Mouse (Mus musculus) heart, embryonic 12.5 days (tissue): ENCODE data around the gene Tnrc18. TPM values are rescaled to one million over a fixed set of nuclear protein-coding genes. Genes with fewer than 3 reads are reported as not detected.

Source experiments
- ATAC-seq: fragments of 200-750 bp; cut with Nextera tagmentation; 2 replicates; pipeline ENCODE4 v1.8.0; 2017; ENCODE audit warnings: moderate TSS enrichment, moderate library complexity; ENCODE audit not compliant: insufficient number of reproducible peaks, low FRiP score
- H3K27ac ChIP-seq: fragments of 300-500 bp; sonication (generic); 2 replicates; pipeline ENCODE4 v1.5.1; 2016; ENCODE audit warnings: mild to moderate bottlenecking, moderate library complexity; ENCODE audit not compliant: poor library complexity, severe bottlenecking
- H3K27me3 ChIP-seq: fragments of 300-500 bp; sonication (generic); replicated peaks from 2 replicates; pipeline ENCODE4 v1.6.1; 2016; ENCODE audit warnings: mild to moderate bottlenecking, moderate library complexity
- H3K36me3 ChIP-seq: fragments of 300-500 bp; sonication (generic); 2 replicates; pipeline ENCODE4 v1.6.1; 2016; ENCODE audit warnings: mild to moderate bottlenecking, moderate library complexity
- H3K4me1 ChIP-seq: fragments of 300-500 bp; sonication (generic); replicated peaks from 2 replicates; pipeline ENCODE4 v1.6.1; 2016; ENCODE audit warnings: mild to moderate bottlenecking
- H3K4me2 ChIP-seq: fragments of 300-500 bp; sonication (generic); 2 replicates; pipeline ENCODE4 v1.6.1; 2016; ENCODE audit warnings: mild to moderate bottlenecking, moderate library complexity
- H3K4me3 ChIP-seq: fragments of 300-500 bp; sonication (generic); 2 replicates; pipeline ENCODE4 v1.5.1; 2016; ENCODE audit warnings: mild to moderate bottlenecking
- H3K9ac ChIP-seq: fragments of 300-500 bp; sonication (generic); 2 replicates; pipeline ENCODE4 v1.6.1; 2016; ENCODE audit warnings: mild to moderate bottlenecking, moderate library complexity
- H3K9me3 ChIP-seq: fragments of 300-500 bp; sonication (generic); replicated peaks from 2 replicates; pipeline ENCODE4 v1.6.1; 2016; ENCODE audit warnings: mild to moderate bottlenecking, moderate library complexity
- WGBS: fragments of 180-500 bp; shearing (Covaris S2); methylation state at CpG from one replicate; pipeline ENCODE4 v1.1.7; 2016; 5-methylcytosine and 5-hydroxymethylcytosine counted together
- polyA plus RNA-seq: library from polyadenylated mRNA; unstranded; fragments of >200 nt; fragmentation: Nextera tagmentation; extraction: Ambion mirVana; gene quantifications from 2 replicates; pipeline ENCODE4 v1.2.1, GENCODE M21; 2016

Tnrc18 gene
- 31.7 and 34.7 TPM in 2 replicates for polyA plus RNA-seq

DNA sequence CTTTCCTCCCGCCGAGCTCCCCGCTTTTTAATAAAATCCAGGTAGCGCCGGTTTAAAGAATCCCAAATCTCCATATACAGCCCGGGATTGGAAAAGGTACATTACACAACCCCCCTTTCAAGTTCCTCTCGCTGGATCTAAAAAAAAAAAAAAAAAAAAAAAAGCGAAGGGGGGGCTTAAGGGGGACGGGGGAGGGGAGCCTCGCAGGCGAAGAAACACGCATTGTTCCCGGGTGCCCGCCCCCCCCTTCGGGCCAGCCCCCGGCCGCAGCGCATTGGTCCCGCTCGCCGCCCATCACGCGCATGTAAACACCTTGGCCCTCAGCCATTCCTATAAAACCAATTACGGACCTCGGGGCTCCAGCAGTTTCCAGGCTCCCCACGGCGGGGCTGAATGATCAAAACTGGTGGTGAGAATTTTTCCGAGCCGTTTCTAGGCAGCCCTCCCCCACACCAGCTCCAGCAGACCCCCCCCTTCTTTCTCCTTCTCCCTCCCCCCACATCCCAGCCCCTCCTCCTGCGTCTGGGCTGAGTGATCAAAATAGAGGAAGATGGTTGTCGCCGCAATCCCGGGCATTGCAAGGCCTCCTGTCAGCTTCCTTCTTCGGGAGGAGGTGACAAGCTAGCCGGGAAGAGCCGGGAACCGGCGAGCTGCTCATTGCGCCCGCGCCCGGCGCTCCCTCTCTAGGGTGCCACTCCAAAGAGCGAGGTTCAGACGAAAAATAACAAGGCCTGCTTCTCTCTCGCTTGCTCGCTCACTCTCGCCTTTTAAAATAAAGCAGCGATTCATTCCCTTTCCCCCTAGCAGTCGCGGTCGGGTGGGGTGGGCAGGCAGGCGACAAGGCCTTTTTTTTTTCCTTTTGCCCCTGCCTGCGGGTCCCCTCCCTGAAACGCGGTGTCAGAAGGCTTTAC lies at the start of gene Tnrc18:
Gene Tnrc18, minus strand, starts transcription at position 139 of the 911 bp plus-strand sequence.
- peak; percentile 76 for ATAC-seq

DNA sequence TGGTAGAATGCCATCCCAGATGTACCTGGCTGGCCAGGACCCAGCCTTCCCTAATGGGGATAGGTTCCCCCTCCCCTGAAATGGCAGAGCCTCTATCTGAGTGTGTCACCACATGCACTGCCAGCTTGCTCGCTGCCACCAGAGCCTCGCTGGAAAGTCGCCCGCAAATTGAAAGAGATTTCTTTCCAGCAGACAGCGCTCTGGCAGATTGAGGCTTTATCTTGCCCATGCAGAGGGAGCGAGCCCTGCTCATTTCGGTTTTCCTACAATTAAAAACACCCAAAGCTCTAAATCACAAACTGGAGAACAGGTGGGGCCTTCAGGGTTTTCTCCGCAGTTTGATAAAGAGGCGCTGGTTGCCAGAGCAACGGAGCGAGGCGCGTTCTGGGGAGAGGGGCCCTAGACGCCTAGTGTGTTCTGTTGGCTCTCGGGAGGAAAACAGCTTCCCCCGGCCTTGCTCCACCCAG lies 40.3 kb upstream of the Tnrc18 start:
- 43% methylated on average over 16 of the region's 16 CpGs for WGBS
- ATAC-seq, result no peak
- Histone ChIP-seq H3K27ac (no peak overlapping the region), H3K36me3 (no peaks in the 10 kb centered on the region), H3K4me3 (no peak overlapping the region), H3K4me1 (no peaks in the 10 kb centered on the region; the same call in 1 of the 2 replicates), H3K4me2 (0 out of 2 replicates have a peak overlapping the region, but pooled peaks have one; percentile 9), H3K9me3 (peaks cover 10% of the 10 kb centered on the region), H3K9ac (no peak overlapping the region), H3K27me3 (no peaks in the 10 kb centered on the region)

More for the DNA sequence above, at the start of gene Tnrc18:
- no peaks in the 10 kb centered on the region for H3K36me3 ChIP-seq
- H3K27me3 ChIP-seq, result no peaks in the 10 kb centered on the region
- no peaks in the 10 kb centered on the region for H3K9me3 ChIP-seq
- H3K9ac ChIP-seq, result peak within 1 kb of the TSS; percentile 100
- H3K4me2 ChIP-seq, result peak within 1 kb of the TSS; percentile 89
- H3K4me3 ChIP-seq, result peak within 1 kb of the TSS; percentile 87
- peaks cover 9% of the 10 kb centered on the region for H3K4me1 ChIP-seq
- peak within 1 kb of the TSS; percentile 100 for H3K27ac ChIP-seq
- under 1% methylated on average over 55 of the region's 56 CpGs for WGBS

DNA sequence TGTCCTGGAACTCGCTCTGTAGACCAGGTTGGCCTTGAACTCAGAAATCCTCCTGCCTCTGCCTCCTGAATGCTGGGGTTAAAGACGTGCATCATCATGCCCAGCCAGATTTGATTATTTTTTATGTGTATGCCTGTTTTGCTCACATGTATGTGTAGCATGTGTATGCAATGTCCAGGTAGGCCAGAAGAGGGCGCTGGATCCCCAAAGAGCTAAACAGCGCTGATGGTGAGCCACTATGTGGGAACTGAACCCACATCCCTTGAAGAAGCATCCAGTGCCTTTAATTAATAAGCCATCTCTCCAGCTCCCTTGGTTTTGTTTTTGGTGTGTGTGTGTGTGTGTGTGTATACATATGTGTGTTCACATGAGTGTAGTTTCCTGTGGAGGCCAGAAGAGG lies 38.9 kb upstream of the Tnrc18 start:
- no peak overlapping the region for H3K9ac ChIP-seq
- H3K4me2 ChIP-seq, result no peak overlapping the region
- H3K27ac ChIP-seq, result no peak overlapping the region
- no peaks in the 10 kb centered on the region for H3K27me3 ChIP-seq
- WGBS, result 68% methylated on average over 4 of the region's 4 CpGs
- no peaks in the 10 kb centered on the region for H3K36me3 ChIP-seq
- ATAC-seq, result no peak
- H3K4me3 ChIP-seq, result no peak overlapping the region
- H3K4me1 ChIP-seq, result no peaks in the 10 kb centered on the region; the same call in 1 of the 2 replicates
- H3K9me3 ChIP-seq, result peaks cover 10% of the 10 kb centered on the region

DNA sequence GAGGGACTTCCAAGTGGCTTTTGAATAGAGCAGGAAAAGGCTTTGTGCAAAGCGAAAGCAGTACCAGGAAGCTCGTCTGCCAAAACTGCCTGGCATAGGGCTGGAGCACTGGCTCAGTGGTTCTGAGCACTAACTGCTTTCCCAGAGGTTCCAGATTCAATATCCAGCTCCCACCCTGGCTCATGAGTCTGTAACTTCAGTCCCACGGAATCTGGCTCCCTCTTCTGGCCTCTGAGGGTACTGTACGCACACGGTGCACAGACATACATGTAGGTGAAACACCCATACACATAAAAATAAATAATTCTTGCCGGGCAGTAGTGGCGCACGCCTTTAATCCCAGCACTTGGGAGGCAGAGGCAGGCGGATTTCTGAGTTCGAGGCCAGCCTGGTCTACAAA lies 37.4 kb upstream of the Tnrc18 start:
- no peaks in the 10 kb centered on the region for H3K27me3 ChIP-seq
- no peak overlapping the region for H3K4me2 ChIP-seq
- WGBS, result 75% methylated on average over 10 of the region's 10 CpGs
- H3K4me3 ChIP-seq, result no peak overlapping the region
- H3K4me1 ChIP-seq, result no peaks in the 10 kb centered on the region; the same call in 1 of the 2 replicates
- no peak for ATAC-seq
- no peak overlapping the region for H3K9ac ChIP-seq
- no peak overlapping the region for H3K27ac ChIP-seq
- peaks cover 10% of the 10 kb centered on the region for H3K9me3 ChIP-seq
- no peaks in the 10 kb centered on the region for H3K36me3 ChIP-seq

DNA sequence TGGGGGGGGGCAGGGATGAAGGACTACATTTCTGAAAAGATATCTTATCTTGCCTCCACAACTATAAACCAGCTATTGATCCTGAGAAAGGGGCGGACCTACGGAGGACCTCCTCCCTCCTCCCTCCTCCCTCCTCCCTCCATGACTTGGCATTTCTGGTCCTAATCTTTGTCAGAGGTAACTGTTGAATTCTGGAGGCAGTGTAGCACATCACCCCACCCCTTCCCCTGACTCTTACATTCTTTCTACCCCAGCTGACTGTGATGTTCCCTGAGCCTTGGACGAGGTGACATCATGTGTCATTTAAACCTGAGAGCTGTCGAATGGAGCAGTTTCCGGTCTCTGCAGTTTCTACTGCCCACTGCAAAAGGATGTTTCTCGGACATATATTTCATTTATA lies 36.1 kb upstream of the Tnrc18 start:
- Histone ChIP-seq H3K36me3 (no peaks in the 10 kb centered on the region), H3K27me3 (no peaks in the 10 kb centered on the region), H3K4me3 (no peak overlapping the region), H3K9me3 (peaks cover 10% of the 10 kb centered on the region), H3K9ac (no peak overlapping the region), H3K4me2 (no peak overlapping the region), H3K4me1 (peaks cover 5% of the 10 kb centered on the region; the same call in 1 of the 2 replicates), H3K27ac (no peak overlapping the region)
- ATAC-seq, result no peak
- WGBS, result 65% methylated on average over 6 of the region's 6 CpGs

DNA sequence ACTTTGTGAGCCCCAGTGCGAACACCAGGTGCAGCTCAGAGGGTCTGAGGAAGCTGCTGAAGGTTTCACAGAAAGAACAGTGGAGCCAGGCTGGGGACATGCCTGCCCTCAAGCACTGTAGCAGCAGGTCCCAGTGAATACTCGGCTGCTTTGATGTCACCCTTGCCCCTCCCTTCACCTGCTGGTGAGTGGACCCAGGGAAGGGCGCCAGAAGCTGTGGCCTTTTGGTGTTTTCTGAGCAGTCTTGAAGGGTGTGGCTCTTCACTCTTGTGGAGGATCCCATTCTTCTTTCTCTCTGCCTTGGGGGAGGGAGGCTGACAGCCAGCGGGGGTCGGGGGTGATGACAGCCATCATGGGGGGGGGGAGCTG lies 34.2 kb upstream of the Tnrc18 start:
- 68% methylated on average over 5 of the region's 5 CpGs for WGBS
- H3K9me3 ChIP-seq, result peaks cover 8% of the 10 kb centered on the region
- no peak overlapping the region for H3K9ac ChIP-seq
- no peak overlapping the region for H3K4me2 ChIP-seq
- no peak overlapping the region for H3K27ac ChIP-seq
- no peak overlapping the region for H3K4me3 ChIP-seq
- no peak for ATAC-seq
- peaks cover 9% of the 10 kb centered on the region for H3K4me1 ChIP-seq
- H3K36me3 ChIP-seq, result no peaks in the 10 kb centered on the region
- no peaks in the 10 kb centered on the region for H3K27me3 ChIP-seq

DNA sequence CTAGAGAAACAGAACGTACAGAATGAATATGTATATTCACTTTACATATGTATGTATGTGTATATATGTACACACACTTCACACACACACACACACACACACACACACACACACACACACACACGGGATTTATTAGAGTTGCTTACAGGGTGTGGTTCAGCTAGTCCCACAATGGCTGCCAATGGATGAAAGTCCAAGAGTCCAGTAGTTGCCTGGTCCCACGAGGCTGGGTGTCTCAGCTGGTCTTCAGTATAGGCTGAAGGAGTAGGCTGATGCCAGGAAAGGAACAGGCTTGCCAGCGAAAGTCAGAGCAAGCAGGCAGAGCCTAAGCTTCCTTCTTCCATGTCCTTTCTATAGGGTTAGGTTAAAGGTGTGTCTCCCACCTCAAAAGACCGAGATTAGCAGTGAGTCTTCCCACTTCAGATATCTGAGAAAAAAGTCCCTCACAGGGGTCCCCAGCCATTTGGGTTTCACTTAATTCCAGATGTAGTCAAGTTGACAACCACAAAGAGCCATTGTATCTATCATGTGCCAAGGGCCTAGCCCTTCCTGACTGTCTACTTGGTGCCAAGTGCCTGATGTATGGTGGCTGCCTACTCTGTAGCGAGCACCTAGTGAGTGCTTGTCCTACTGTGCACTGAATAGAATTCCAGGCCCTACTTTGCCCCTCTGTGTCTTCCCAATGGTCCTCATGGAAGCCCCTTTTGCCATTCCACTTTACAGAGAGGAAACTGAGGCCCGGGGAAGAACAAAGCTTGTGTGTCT lies 33.6 kb upstream of the Tnrc18 start:
- H3K9me3 ChIP-seq, result peaks cover 3% of the 10 kb centered on the region; the same call in 1 of the 2 replicates
- no peak overlapping the region for H3K27ac ChIP-seq
- H3K4me3 ChIP-seq, result no peak overlapping the region
- H3K36me3 ChIP-seq, result no peaks in the 10 kb centered on the region
- no peaks in the 10 kb centered on the region for H3K27me3 ChIP-seq
- no peak overlapping the region for H3K9ac ChIP-seq
- ATAC-seq, result no peak
- peaks cover 9% of the 10 kb centered on the region for H3K4me1 ChIP-seq
- no peak overlapping the region for H3K4me2 ChIP-seq
- 82% methylated on average over 7 of the region's 7 CpGs for WGBS

DNA sequence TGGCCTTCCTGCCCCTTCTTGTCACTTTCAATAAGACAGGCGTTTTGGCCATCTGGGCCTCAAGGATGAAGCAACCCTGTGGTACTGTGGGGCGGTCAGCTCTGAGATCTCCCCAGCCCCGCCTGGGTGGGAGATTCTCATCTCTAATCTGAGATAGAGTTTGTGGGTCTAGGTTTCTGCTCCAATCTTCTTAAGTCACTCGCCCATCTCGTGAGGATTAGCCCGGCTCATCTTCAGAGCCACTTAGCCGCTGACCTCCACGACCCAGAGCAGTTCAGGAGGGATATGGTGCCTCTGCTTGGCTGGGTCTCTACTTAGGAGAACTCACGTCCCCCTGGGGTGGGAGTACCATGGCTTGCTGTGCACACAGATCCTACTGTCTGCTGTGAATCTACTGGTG lies 33.0 kb upstream of the Tnrc18 start:
- no peak overlapping the region for H3K27ac ChIP-seq
- no peak overlapping the region for H3K4me2 ChIP-seq
- H3K4me1 ChIP-seq, result peaks cover 9% of the 10 kb centered on the region
- H3K9me3 ChIP-seq, result peaks cover 3% of the 10 kb centered on the region; the same call in 1 of the 2 replicates
- no peak overlapping the region for H3K9ac ChIP-seq
- ATAC-seq, result no peak
- no peak overlapping the region for H3K4me3 ChIP-seq
- H3K27me3 ChIP-seq, result no peaks in the 10 kb centered on the region
- 69% methylated on average over 9 of the region's 9 CpGs for WGBS
- H3K36me3 ChIP-seq, result no peaks in the 10 kb centered on the region

DNA sequence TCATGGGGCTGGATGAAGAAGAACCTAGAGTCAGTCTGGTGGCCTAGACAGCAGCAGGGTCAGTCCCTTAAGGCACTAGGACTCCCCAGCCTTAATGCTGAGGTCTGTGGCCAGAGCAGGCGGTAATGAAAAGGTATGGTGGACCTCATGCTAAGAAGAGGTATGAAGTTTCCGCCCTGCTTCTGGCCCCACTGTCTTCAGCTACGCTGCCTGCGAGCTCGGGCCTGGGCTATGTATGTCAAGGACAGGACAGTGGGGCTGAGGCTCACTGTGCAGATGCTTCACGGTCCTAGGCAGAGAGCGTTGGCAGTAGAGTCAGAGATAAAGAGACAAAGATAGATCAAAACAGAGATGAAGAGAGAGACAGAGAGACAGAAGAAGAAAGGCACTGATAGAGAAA lies 31.4 kb upstream of the Tnrc18 start:
- H3K4me3 ChIP-seq, result no peak overlapping the region
- no peaks in the 10 kb centered on the region for H3K27me3 ChIP-seq
- whole genome bisulfite sequencing, result 81% methylated on average over 7 of the region's 7 CpGs
- H3K9me3 ChIP-seq, result no peaks in the 10 kb centered on the region; the same call in 1 of the 2 replicates
- no peak for ATAC-seq
- no peaks in the 10 kb centered on the region for H3K36me3 ChIP-seq
- H3K4me1 ChIP-seq, result peaks cover 9% of the 10 kb centered on the region
- no peak overlapping the region for H3K27ac ChIP-seq
- no peak overlapping the region for H3K9ac ChIP-seq
- no peak overlapping the region for H3K4me2 ChIP-seq

DNA sequence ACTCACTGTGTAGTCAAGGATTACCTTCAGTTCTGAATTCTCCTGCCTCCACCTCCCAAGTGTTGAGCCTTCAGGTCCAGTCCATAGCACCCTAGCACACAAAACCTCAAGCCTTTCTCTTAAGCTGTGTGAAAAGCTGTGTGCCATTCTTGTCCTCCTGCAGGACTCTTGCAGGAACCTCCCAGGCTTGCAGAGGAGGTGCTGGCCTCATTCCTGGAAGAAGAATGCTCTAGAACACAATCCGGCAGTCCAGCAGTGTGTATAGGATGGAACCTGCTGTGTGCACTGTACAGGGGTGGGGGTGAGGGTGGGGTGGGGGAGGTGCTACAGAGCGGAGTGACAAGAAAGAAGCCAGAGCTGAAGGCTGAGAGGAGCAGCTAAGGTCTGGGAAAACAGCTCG lies 30.7 kb upstream of the Tnrc18 start:
- 48% methylated on average over 3 of the region's 3 CpGs for WGBS
- Histone ChIP-seq H3K9me3 (no peaks in the 10 kb centered on the region; the same call in 1 of the 2 replicates), H3K4me3 (no peak overlapping the region), H3K9ac (no peak overlapping the region), H3K27ac (no peak overlapping the region), H3K27me3 (no peaks in the 10 kb centered on the region), H3K4me2 (no peak overlapping the region), H3K4me1 (peaks cover 9% of the 10 kb centered on the region), H3K36me3 (no peaks in the 10 kb centered on the region)
- no peak for ATAC-seq

DNA sequence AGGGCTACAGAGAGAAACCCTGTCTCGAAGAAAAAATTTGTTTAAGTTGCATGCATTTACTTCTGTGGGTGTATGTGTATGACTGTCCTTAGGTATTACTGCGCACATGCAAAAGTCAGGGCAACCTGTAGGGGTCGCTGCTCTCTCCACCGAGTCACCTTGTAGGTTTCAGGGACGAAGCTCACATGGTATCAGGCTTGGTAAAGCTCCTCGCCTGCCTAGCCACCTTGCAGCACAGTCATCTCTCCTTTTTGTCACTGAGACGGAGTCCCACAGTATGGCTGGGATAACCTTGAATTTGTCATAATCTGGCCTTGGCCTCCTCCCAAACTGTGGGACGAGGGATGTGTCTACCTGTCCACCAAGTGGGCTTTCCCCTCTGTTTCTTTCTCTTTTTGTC lies 27.0 kb upstream of the Tnrc18 start:
- Histone ChIP-seq H3K9ac (no peak overlapping the region), H3K4me2 (no peak overlapping the region), H3K4me1 (peaks cover 21% of the 10 kb centered on the region), H3K4me3 (no peak overlapping the region), H3K36me3 (no peaks in the 10 kb centered on the region), H3K27me3 (no peaks in the 10 kb centered on the region), H3K27ac (no peak overlapping the region), H3K9me3 (no peaks in the 10 kb centered on the region; the same call in 1 of the 2 replicates)
- WGBS, result 56% methylated on average over 8 of the region's 8 CpGs
- no peak for ATAC-seq
